Mouse (Mus musculus): ENCODE measurements around the gene Rnf144b.

The Rnf144b gene

DNA sequence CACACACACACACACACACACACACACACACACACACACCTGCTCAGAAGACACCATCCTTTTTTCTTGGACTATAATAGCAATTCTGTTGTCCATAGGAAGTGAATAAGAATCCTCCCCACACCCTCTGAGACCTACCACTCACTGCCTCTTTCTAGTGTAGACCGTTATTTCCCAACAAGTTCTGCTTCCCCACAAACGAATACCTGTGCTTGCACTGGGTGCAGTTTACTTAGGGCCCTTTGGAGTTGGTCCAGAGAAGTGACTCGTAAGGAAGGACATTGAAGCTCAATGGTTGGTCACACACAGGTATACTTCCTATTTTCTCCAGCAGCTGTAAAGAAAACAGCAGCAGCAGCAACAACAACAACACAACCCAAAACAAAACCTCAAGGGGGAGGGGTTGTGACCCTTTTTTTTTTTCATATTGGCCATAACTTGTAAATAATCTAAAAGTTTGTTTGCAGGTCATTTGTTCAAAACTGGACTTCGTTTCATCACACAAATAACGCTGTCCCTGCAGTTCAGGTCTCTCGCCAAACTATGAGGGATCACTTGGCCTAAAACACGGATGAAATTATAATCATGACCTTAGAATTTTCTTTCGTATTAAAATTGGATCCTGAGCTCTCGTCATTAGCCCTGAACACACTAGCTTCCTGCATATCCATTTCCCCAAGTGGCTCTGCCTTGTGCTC, 60.7 kb downstream of the Rnf144b start:
- no peak for DNase-seq

GRCm38 (mm10) chr13:47183771-47184170, 61.3 kb downstream of the Rnf144b start:
- DNase-seq, result no peak

DNA sequence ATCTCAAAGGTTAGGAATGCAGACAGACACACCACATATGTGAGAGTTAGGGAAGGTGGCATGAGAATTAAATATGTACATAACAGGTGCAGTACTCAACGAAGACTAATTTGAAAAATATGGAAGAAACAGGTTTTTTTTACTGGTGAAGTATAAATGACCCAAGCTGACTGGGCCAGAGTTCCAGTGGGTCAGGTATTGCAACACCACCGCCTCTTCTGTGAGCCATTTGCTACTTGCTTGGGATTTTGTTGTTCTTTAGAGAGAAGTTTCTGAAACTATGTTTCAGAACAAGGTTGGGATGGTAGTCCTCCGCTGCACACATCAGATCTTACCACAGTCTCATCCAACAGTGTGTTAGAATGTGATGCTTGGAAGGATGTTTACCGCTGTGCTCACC, 65.4 kb downstream of the Rnf144b start:
- no peak for DNase-seq

GRCm38 (mm10) chr13:47189971-47190370, 67.5 kb downstream of the Rnf144b start:
- no peak for DNase-seq

GRCm38 (mm10) chr13:47192200-47192599, 69.7 kb downstream of the Rnf144b start:
- DNase-seq, result no peak

- DNase-seq, result no peak
Observed at GRCm38 (mm10) chr13:47192771-47193170, 70.3 kb downstream of the Rnf144b start.

DNA sequence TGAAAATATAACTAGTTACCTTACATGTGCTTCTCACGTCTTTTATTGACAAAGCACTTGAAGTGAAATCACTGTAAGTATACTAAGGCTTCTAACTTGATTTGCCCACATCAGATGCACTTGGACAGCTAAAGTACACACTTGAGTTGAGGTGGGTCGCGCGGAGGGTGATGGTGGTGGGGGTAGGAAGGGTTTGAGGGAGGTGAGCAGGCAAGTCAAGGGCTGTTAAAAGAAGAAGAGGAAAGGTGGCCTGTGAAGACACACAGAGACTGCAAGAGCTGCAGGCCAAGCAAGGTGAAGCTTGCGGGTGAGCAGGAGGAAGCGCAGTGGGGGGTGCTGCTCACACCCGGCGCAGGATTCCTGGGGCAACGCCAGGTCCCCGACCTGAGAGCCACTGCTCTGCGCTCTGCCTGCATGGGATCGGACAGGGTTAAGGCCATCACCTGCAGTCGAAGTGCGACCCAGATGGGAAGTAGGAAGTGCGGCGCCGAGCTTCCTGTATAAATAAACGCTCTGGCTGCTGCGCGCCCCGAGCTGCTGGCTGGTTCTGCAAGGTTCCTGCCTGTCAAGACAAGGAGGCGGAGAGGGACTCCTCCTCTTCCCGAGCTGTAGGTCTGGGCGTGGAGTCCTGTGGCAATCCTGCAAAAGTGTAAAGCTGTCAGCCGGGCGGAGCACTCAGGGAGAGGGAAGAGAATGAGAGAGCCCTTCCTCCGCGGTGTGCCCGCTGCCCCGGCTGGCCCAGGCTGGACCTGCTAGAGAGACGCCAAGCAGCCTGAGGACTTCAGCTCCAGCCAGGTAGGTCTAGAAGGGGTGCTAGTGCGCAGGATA, 71.1 kb downstream of the Rnf144b start:
- DNase-seq, result peak; percentile 73

GRCm38 (mm10) chr13:47194695-47195094, 72.2 kb downstream of the Rnf144b start:
- peak; percentile 20 for DNase-seq

DNA sequence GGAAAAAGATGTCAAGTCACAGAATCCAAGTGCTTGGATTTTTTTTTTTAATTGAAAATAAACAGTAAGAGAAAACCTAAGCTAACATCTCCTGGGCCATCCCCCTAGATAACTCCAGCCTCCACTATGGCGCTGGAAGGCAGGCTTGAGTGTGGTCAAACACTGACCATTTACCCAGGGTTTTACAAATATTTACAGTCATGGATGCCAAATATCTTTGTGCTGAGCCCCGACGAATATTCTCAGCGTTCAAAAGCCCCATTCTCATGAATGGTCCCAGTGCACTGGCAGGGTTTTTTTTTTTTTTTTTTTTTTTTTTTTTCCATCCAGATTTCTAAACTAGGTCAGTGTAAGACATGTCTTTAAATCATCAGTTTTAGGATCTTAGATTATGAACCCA, 73.0 kb downstream of the Rnf144b start:
- no peak for DNase-seq

DNA sequence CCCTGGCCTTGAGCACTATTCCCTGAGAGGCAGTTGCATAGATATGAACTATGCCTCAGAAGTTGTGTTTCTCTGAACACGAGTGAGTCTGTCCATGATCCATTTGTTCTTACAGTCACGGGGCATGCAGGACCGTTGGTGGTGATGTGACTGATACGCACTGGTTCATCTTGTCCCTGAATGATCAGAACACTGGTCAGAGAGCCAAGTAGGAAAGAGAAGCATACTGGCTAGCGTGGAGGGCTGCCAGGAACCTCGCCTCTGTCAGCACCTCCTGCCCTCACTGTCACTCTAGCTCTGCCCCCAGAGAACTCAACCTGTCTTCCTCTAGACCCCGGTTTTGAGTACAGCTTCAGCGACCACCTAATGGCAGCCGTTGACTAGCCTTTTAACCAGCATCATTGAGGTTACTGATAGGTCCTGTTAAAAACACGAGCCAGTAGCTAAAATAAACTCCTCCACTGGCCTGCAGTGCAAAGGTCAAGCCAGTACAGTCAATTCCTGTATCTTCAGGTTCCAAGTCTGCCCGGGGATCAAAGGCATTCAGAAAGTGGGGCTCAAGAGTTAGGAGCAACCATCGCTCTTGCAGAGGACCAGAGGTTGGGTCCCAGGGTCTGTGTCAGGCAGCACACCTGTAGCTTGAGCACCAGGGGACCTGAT, 77.7 kb downstream of the Rnf144b start:
- no peak for DNase-seq

DNA sequence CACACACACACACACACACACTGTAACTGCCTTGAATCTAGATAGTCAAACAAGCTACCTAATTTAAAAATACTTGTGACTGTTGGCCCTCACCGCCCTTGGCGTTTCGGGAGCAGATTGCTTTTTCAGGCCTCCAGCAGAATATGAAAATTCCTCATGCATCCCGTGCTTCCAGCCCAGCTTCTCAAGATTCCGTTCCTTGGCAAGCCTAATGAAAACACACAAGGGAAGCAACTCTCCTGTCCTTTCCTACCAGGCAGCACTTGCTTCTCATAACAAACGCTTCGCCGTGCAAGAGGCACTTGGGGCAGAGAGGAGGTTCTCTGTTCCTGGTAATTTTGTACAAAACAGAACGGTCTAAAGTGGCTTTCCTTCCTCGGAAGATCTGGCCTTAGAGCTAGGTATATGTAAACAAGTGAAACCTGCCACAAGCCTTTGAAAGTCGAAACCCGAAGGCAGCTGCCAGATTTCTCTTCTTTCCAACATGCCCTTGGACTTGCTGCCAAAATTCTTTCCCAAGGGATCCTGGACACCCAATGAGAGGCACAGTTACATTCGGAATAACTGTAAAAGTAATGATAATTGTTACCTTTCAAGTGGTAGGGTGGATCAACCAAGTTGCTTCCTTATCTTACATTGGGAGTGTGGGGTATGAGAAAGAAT, 79.6 kb downstream of the Rnf144b start:
- DNase-seq, result no peak

DNA sequence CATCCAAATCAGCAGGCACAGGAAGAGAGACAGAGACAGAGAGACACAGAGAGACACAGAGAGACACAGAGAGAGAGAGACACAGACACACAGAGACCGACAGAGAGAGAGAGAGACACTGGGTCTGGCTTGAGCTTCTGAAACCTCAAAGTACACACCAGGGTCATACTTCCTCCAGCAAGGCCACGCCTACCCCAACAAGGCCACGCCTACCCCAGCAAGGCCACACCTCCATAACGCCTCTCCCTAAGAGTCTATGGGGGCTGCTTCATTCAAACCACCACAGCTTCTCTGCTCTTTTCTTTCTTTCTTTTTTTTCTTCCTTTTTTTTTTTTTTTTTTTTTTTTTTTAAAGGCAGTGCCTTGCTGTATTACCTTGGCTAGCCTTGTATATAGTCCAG, 88.0 kb downstream of the Rnf144b start:
- DNase-seq, result no peak

DNA sequence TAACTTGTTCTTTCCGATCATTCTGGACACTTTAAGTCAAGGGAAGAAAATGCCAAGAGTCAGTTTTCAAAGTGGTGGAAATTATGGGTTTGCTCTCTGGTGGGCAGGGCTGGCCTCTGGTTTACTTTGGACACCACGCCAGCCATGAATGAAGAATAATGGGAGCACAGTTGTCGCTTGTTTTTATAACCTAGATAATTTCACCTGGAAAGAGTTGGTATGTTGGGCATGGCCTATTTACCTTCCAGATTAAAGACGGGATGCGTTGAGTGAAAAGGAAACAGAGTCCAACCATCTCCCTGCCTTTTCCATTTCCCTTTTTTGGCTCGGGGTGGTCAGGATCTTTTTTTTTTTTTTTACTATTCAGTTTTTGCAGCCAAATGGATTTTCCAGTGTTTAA, 88.5 kb downstream of the Rnf144b start:
- DNase-seq, result no peak

- no peak for DNase-seq
Observed at GRCm38 (mm10) chr13:47211581-47211980, 89.1 kb downstream of the Rnf144b start.

DNA sequence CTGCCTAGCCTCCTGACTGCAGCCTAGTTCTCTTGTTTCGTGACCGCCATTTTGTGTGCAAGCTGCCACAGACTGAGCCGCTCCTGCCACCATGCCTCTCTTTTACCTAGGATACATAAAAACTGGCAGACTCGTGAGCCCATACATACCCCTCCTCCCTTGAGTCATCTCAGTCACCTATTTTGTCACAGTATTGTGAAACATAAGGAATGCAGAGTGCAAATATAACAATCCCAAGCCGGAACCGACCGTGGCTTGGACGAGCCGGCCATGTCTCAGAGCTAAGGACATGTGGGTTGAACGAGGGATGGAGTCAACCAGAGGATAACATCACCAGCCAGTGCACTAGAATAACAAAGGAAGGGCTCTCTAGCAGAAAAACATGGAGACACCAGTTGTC, 91.4 kb downstream of the Rnf144b start:
- DNase-seq, result no peak

GRCm38 (mm10) chr13:47214895-47215294, 92.4 kb downstream of the Rnf144b start:
- no peak for DNase-seq

- DNase-seq, result peak; percentile 54
Observed at GRCm38 (mm10) chr13:47215815-47216585, 93.5 kb downstream of the Rnf144b start.

GRCm38 (mm10) chr13:47217107-47217571, 94.7 kb downstream of the Rnf144b start:
- no peak for DNase-seq

DNA sequence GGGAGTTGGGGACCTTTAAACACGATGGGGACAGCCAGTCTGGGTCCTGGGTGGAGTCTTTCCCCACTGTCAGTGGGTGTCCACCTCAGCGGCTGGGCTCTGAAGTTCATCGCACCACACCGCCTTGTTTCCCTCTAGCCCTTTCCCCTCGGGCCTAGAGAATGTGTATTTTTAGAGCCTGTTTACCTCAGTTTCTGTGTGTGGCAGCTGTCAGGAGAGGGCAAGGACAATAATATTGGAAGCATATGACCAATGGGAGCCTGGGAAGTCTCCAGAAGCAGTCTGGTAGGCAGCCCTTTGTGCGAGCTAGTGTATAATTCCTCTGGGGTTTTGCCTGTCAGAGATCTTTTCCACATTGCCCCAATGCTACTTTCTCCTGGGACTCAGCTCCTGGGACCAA, 95.9 kb downstream of the Rnf144b start:
- DNase-seq, result no peak

GRCm38 (mm10) chr13:47220426-47220825, 98.0 kb downstream of the Rnf144b start:
- DNase-seq, result no peak

DNA sequence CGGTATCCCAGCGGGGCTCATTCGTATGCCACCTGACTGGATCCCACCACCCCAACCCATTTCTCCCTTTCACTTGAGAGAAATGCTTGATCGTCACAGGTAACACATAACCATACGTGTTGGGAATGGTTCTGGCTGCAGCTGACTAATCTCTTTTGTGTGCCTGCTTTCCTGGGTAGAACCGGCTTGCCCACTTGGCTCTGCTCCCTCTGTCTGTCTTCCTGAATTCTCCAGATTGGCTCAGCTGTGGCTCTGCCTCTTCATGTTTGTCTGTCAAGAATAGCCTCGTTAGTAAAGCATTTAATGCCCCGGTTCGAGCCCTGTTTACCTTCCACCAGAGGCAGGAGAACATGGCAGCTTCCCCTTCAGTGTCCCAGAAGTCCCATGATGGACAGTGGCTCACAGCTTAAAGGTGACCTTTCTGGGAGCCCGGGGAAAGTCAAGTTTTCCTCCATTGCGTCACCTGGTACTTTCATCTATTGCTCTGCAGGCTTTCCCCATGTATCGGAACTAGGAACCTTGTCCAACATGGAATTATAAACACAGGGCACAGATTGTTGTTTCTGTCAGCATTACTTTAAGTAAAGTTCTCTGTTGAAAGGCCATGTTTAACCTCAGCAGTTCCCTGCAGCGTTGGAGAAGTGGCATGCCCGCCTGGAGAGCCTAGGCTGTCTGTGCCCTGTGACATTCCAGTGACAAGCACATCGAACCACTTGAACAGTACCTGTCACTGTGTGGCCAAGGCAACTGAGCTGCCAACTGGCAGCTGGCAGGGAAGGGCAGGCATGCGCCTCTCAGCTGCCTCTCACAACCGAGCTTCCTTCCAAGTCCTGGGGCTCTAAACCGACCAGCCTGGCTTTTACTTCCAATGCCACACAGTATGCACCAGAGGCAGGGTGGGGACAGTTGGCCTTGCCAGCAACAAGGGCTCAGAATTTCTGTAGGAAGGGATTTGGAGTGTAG, 101.4 kb downstream of the Rnf144b start:
- DNase-seq, result no peak

Measured in retina, postnatal 1 day (tissue).